Mouse (Mus musculus): ENCODE results near the gene Fam124a.

DNA sequence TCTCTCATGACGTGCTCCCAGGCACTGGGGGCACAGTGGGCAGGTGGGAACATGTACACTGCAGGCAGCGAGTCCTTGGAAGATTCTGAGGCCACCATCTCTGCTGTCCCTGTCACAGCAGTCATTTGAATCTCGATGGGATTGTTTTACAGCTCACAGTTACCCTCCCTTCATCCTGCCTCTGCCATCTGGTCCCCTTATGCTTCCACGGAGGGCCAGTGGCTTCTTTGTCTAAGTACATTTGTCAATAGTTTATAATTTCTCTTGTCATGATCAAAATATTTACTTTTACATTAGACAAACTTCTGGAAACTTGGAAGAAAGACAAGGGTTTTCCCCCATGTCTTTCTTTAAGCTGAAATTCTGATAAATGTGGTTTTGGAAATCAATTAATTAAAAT lies 8.8 kb upstream of the Fam124a start:
- TF ChIP-seq CTCF (IDR thresholded peaks at IDR 0.05; ENCODE audit: borderline replicate concordance, extremely low read depth, insufficient read depth, insufficient read length) = no peak
- TF ChIP-seq POLR2A (IDR thresholded peaks at IDR 0.05; ENCODE audit: borderline replicate concordance, extremely low read depth, insufficient read depth, insufficient read length, poor library complexity, severe bottlenecking) = no peak
